Mouse (Mus musculus) heart, postnatal 0 days (tissue): ENCODE measurements at regions not wholly inside any gene's neighbourhood (a gene's known extent, or its start where the extent isn't known, plus 50 kb on each side); places are given as distances from the start of the nearest gene placed in this dataset.

ENCODE experiments used
- CTCF ChIP-seq: IDR thresholded peaks from 2 replicates; pipeline ENCODE4 v1.5.1; 2016; ENCODE audit warnings: antibody characterized with exemption, control low read depth, low read depth
- EP300 ChIP-seq: IDR thresholded peaks from 2 replicates; pipeline ENCODE4 v1.6.1; 2016; ENCODE audit warnings: antibody characterized with exemption, low read depth

GRCm38 (mm10) chr19:60334521-60334920, 108.0 kb upstream of the Fam204a start:
- no peak for TF ChIP-seq CTCF
- TF ChIP-seq EP300, result no peak
